Mouse (Mus musculus) cerebellum, adult 2 months (tissue): ENCODE data around the gene Scamp3. TPM values are rescaled to one million over a fixed set of nuclear protein-coding genes. Genes with fewer than 3 reads are reported as not detected.

ENCODE experiments used
- DNase-seq, 2 experiments: peaks; one replicate each; pipeline ENCODE4 v3.0.0; 2021
- H3K27ac ChIP-seq: fragments of 200-500 bp; 2 replicates; pipeline ENCODE4 v1.5.1; 2012; ENCODE audit warnings: low read length, control low read depth, inconsistent platforms; ENCODE audit not compliant: insufficient read depth
- H3K27me3 ChIP-seq: fragments of 200-500 bp; 2 replicates; pipeline ENCODE4 v1.6.1; 2012; ENCODE audit warnings: inconsistent platforms, mild to moderate bottlenecking, low read length, moderate library complexity; ENCODE audit not compliant: control insufficient read depth, insufficient read depth
- H3K4me1 ChIP-seq: fragments of 200-500 bp; 2 replicates; pipeline ENCODE4 v1.6.1; 2011; ENCODE audit warnings: low read length; ENCODE audit not compliant: control insufficient read depth, insufficient read depth
- H3K4me3 ChIP-seq: fragments of 200-500 bp; replicated peaks from 2 replicates; pipeline ENCODE3; 2011; ENCODE audit warnings: mild to moderate bottlenecking, low read depth, low read length, control low read depth; ENCODE audit not compliant: insufficient read depth
- CTCF ChIP-seq: fragments of 200-500 bp; IDR thresholded peaks from 2 replicates; pipeline ENCODE4 v1.5.1; 2011; ENCODE audit warnings: low read depth, mild to moderate bottlenecking, control low read depth, low read length, moderate library complexity, borderline replicate concordance; ENCODE audit not compliant: insufficient read depth
- POLR2A ChIP-seq: fragments of 200-500 bp; IDR thresholded peaks from 2 replicates; pipeline ENCODE4 v1.6.1; 2011; ENCODE audit warnings: low read length, control low read depth, borderline replicate concordance; ENCODE audit not compliant: insufficient read depth
- WGBS: fragments of 180-500 bp; shearing (Covaris S2); methylation state at CpG from one replicate; pipeline ENCODE4 v1.1.7; 2018; 5-methylcytosine and 5-hydroxymethylcytosine counted together
- polyA plus RNA-seq: library from polyadenylated mRNA; depleted of rRNA; stranded (reverse); fragments of >200 nt; gene quantifications from 2 replicates; pipeline ENCODE4 v1.2.3, GENCODE M21; 2012

Scamp3 gene
- polyA plus RNA-seq, 1 experiment, result 121 TPM

- H3K4me3 ChIP-seq, result no peak overlapping the region
- no peak overlapping the region for H3K27ac ChIP-seq
- 0 out of 2 replicates have a peak, but pooled peaks cover 2% of the 10 kb centered on the region for H3K4me1 ChIP-seq
- H3K27me3 ChIP-seq, result no peaks in the 10 kb centered on the region
- DNase-seq, result no peak
- TF ChIP-seq CTCF (no peak), POLR2A (no peak)
- 46% methylated on average over 8 of the region's 8 CpGs for WGBS
Measured at GRCm38 (mm10) chr3:89219546-89219945, 42.3 kb downstream of the Scamp3 start.

- no peak for DNase-seq
- Histone ChIP-seq H3K4me3 (no peak overlapping the region), H3K27ac (no peak overlapping the region), H3K4me1 (no peaks in the 10 kb centered on the region), H3K27me3 (no peaks in the 10 kb centered on the region)
- TF ChIP-seq POLR2A, result no peak
- no peak for TF ChIP-seq CTCF
- 48% methylated on average over 5 of the region's 5 CpGs for WGBS
Measured at GRCm38 (mm10) chr3:89221167-89221566, 43.9 kb downstream of the Scamp3 start.

GRCm38 (mm10) chr3:89224796-89225195 lies 47.5 kb downstream of the Scamp3 start:
- WGBS, result 52% methylated on average over 11 of the region's 11 CpGs
- Histone ChIP-seq H3K4me3 (no peak overlapping the region), H3K4me1 (no peaks in the 10 kb centered on the region), H3K27ac (no peak overlapping the region), H3K27me3 (no peaks in the 10 kb centered on the region)
- TF ChIP-seq CTCF, result no peak
- TF ChIP-seq POLR2A, result no peak
- no peak for DNase-seq

- 46% methylated on average over 12 of the region's 12 CpGs for WGBS
- H3K27ac ChIP-seq, result no peak overlapping the region; the same call in 1 of the 2 replicates
- TF ChIP-seq CTCF, result no peak
- no peak for TF ChIP-seq POLR2A
- DNase-seq, result no peak
- no peaks in the 10 kb centered on the region for H3K4me1 ChIP-seq
- H3K4me3 ChIP-seq, result no peak overlapping the region
- H3K27me3 ChIP-seq, result no peaks in the 10 kb centered on the region
Measured at GRCm38 (mm10) chr3:89225321-89225815, 48.1 kb downstream of the Scamp3 start.

GRCm38 (mm10) chr3:89225918-89226317 lies 48.6 kb downstream of the Scamp3 start:
- Histone ChIP-seq H3K4me1 (no peaks in the 10 kb centered on the region), H3K27me3 (no peaks in the 10 kb centered on the region), H3K4me3 (no peak overlapping the region), H3K27ac (no peak overlapping the region; the same call in 1 of the 2 replicates)
- TF ChIP-seq CTCF (no peak), POLR2A (no peak)
- WGBS, result 66% methylated on average over 4 of the region's 4 CpGs
- peak in 1 of 2 experiments; percentile 31 for DNase-seq

- H3K27me3 ChIP-seq, result no peaks in the 10 kb centered on the region
- H3K4me1 ChIP-seq, result no peaks in the 10 kb centered on the region
- TF ChIP-seq CTCF (no peak), POLR2A (no peak)
- no peak for DNase-seq
- peak overlapping the region; percentile 7 for H3K4me3 ChIP-seq
- WGBS, result 47% methylated on average over 11 of the region's 11 CpGs
- H3K27ac ChIP-seq, result 0 out of 2 replicates have a peak overlapping the region, but pooled peaks have one; percentile 19
Measured at GRCm38 (mm10) chr3:89226361-89226760, 49.1 kb downstream of the Scamp3 start.

- peak within 1 kb of the TSS; percentile 38 for H3K4me3 ChIP-seq
- peaks cover 4% of the 10 kb centered on the region for H3K4me1 ChIP-seq
- 23% methylated on average over 21 of the region's 21 CpGs for WGBS
- DNase-seq, result no peak
- H3K27me3 ChIP-seq, result no peaks in the 10 kb centered on the region
- TF ChIP-seq CTCF, result no peak
- TF ChIP-seq POLR2A, result no peak
- H3K27ac ChIP-seq, result 0 out of 2 replicates have a peak within 1 kb of the TSS, but pooled peaks have one; percentile 19
Measured at GRCm38 (mm10) chr3:89226900-89227299, 49.6 kb downstream of the Scamp3 start, which contains the start of gene Mtx1. Gene Mtx1, minus strand, starts transcription at chr3:89227088.

GRCm38 (mm10) chr3:89227307-89228179 lies 50.3 kb downstream of the Scamp3 start:
- WGBS, result 13% methylated on average over 41 of the region's 41 CpGs
- Histone ChIP-seq H3K4me1 (peaks cover 6% of the 10 kb centered on the region), H3K4me3 (peak overlapping the region; percentile 38), H3K27me3 (no peaks in the 10 kb centered on the region), H3K27ac (no peak overlapping the region)
- DNase-seq, result peak; percentile 58 to 65
- no peak for TF ChIP-seq CTCF
- TF ChIP-seq POLR2A, result no peak
